Mouse (Mus musculus): Measurements from ENCODE around the gene Olfr112.
"Not testable (repeated sequence)": the region's sequence is repeated elsewhere in the genome, so short reads cannot be mapped to it uniquely, and the experiment has no call there.

Gene Olfr112

GRCm38 (mm10) chr17:37569351-37569750 lies at the start of gene Olfr112:
TSS of gene Olfr112 (minus strand) at chr17:37569451.
- DNase-seq (ENCODE audit: low spot score): no peak

GRCm38 (mm10) chr17:37592643-37593042 lies 23.4 kb upstream of the Olfr112 start, which contains the start of gene Olfr114:
TSS of gene Olfr114 (minus strand) at chr17:37592743.
- DNase-seq (ENCODE audit: low spot score): no peak

DNA sequence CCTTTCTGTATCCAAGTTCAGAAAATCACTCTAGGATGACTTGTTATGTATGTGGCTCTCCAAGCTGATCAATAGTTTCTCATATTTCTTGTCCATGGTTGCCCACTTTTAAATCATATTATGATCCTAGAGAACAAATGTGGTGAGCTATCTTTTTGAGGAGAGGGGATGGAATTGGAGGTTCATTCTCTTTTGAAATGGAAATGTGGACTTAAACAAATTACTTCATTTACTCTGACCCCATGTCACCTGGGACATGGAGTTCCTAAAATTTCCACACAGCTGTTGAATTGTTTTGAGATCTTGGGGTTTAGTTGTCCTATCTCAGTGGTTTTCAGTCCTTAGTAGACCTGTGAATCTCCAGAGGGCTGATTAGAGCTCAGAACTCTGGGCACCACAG lies 8.3 kb upstream of the Olfr112 start, which contains the start of gene Olfr113:
Gene Olfr113, minus strand, starts transcription at position 101 of the 400 bp plus-strand sequence.
- no peak for DNase-seq (ENCODE audit: low spot score)

- no peak for DNase-seq (ENCODE audit: low spot score)
These were observed 10.2 kb downstream of the Olfr112 start for GRCm38 (mm10) chr17:37558913-37559615.

DNA sequence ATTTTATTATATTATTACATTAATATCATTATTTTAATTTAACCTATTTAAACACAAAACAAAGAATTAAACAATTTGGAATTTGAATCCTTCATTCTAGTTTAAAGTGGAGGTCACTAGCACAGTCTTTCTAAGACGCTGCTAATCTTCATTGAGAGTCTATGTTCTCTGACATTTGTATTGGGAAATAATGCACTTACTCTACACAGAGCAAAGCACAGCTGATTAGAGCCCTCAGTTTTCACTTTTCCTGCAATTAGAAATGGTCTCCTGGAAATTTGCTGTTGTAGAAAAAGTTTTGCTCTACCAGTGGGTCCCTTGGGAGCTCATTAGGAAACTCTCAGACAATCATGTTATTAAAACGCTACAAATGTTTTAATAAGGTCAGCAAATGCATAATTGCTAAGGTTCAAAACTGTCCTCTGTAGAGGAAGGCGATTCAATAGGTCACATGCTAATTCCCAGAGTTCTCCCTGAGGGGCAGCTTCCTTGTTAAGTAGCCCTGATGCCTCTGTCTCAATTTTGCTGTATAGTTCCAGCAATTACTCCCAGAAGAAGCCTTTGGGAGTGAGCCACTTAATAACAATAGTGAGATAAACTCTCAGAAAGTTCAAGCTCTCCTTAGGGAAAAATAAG lies 25.3 kb downstream of the Olfr112 start:
- peak; percentile 8 for DNase-seq (ENCODE audit: low spot score)

- DNase-seq (ENCODE audit: low spot score): no peak
These were observed 27.7 kb downstream of the Olfr112 start for GRCm38 (mm10) chr17:37541454-37542119.

DNA sequence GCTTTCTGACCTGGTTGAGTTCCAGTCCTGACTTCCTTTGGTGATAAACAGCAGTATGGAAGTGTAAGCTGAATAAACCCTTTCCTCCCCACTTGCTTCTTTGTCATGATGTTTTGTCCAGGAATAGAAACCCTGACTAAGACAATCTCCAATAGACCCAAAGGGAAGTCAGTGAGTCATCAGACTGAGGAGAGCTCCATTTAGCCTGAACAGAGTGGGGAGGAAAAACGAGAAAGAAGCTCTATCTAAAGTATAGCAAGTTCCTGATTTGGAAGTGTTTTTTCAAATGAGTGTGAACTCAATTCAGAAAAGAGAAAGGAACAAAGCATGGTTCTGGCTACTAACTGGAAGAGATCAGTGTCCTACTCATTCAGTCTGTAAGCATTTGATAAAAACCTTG lies 30.8 kb downstream of the Olfr112 start:
- not testable (repeated sequence) for DNase-seq (ENCODE audit: low spot score)

DNA sequence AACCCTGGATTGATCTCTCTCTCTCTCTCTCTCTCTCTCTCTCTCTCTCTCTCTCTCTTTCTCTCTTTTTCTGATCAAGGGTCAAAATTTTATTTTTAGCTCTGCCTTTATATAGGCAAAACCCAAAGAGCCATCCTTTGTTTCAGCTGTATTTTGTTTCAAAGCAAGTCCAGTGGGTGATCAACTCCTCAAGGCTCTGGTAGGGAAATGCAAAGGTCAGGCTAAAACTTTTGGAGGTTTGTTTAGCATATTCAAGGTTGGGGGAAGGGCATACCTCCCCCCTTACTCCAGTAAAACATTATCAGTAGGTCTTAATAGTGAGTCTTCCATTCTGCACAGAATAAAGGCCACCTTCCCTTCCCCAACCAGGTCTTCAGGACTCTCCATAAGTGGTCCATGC lies 34.1 kb downstream of the Olfr112 start:
- DNase-seq (ENCODE audit: low spot score): no peak

GRCm38 (mm10) chr17:37525427-37525826 lies 43.8 kb downstream of the Olfr112 start:
- not testable (repeated sequence) for DNase-seq (ENCODE audit: low spot score)

DNA sequence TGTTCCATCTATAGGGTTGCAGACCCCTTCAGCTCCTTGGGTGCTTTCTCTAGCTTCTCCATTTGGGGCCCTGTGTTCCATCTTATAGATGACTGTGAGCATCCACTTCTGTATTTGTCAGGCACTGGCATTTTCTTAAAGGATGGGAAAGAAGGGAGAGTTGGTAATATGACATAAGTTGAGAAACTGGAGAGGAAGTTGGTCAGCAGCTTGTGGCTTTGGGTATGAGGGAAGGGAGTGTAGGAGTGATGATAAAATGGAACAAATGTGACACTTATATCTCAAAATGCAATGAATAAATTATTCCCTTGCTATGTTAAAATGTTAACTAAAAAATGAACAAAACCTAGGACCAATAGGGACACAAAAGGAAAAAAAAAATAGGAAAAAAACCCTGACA lies 44.6 kb downstream of the Olfr112 start:
- DNase-seq (ENCODE audit: low spot score): not testable (repeated sequence)

Measured in retina, embryonic 14.5 days (tissue).